Mouse (Mus musculus): Measurements from ENCODE around the gene Acss2.
A peak's percentile ranks its signal among the peaks of the same experiment; 100 is the strongest.
"Not testable (repeated sequence)": the region's sequence is repeated elsewhere in the genome, so short reads cannot be mapped to it uniquely, and the experiment has no call there.

The Acss2 gene

GRCm38 (mm10) chr2:155538463-155539057 lies 20.8 kb downstream of the Acss2 start:
- not testable (repeated sequence) for DNase-seq (ENCODE audit: low spot score in 2 of 2)

- DNase-seq (ENCODE audit: low spot score in 2 of 2), result no peak
Measured at GRCm38 (mm10) chr2:155539696-155540095, 21.9 kb downstream of the Acss2 start.

GRCm38 (mm10) chr2:155540822-155541458 lies 23.2 kb downstream of the Acss2 start:
- peak; percentile 6 to 12 for DNase-seq (ENCODE audit: low spot score in 2 of 2)

DNA sequence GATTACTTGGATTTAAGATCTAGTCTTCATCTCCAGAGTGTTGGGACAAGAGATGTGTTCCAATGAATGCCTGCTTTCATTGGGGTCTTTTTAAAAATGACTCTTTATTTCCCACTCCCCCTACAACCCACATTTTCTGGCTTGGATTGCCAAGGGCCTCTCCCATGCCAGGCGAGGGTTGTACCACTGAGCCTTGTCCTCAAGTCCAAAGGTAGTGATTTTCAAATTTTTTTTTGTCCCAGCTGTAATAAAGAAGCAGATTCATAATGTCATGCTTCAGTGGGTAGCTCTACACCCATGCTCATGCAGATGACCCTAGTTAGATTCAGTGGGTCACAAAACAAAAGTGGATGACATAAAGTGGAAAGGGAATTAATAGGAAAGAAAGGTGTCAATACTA lies 29.2 kb downstream of the Acss2 start:
- DNase-seq (ENCODE audit: low spot score in 2 of 2), result no peak

DNA sequence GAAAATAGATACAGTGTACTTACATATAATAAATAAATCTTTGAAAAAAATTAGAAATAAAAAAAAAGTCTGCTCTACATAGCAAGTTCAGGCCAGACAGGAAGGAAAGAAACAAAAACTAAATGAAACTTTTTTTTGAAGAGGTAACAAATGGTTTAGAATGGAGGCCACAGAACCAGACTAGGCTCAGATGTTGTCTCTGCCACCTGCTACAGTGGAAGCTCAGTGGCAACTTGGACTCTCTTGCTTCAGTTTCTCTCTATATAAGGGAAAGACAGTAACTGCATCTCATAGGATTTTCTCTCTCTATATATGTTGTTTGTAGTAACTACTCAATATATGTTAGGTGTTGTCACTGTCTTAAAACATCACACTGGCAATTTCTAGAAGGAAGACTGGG lies 34.6 kb downstream of the Acss2 start:
- no peak for DNase-seq (ENCODE audit: low spot score in 2 of 2)

- DNase-seq (ENCODE audit: low spot score in 2 of 2), result no peak
Measured at GRCm38 (mm10) chr2:155552949-155553354, 35.2 kb downstream of the Acss2 start.

GRCm38 (mm10) chr2:155554426-155554985 lies 36.8 kb downstream of the Acss2 start:
- no peak for DNase-seq (ENCODE audit: low spot score in 2 of 2)

DNA sequence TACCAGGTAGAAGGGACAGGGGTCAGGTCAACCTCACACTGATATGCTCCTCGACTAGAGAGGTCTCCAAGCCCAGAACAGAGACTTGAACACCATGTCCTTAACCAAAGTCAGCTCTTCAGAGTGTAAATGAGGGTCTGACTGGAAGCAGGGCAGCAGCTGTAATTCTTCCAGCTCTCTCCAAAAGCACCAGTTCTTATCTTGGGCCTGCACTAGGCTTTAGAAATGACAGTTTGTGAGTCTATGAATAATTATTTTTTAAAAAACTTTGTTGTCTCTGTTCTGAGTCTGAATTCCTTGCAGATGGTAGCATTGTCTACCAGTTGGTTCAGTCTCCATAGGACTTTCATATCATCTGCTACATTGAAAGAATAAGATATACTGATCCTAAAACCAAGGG lies 44.5 kb downstream of the Acss2 start:
- no peak for DNase-seq (ENCODE audit: low spot score in 2 of 2)

GRCm38 (mm10) chr2:155562934-155563333 lies 45.2 kb downstream of the Acss2 start:
- no peak for DNase-seq (ENCODE audit: low spot score in 2 of 2)

- no peak for DNase-seq (ENCODE audit: low spot score in 2 of 2)
Measured at GRCm38 (mm10) chr2:155567751-155568150, 50.0 kb downstream of the Acss2 start.

GRCm38 (mm10) chr2:155569223-155569807 lies 51.6 kb downstream of the Acss2 start:
- no peak for DNase-seq (ENCODE audit: low spot score in 2 of 2)

- no peak for DNase-seq (ENCODE audit: low spot score in 2 of 2)
Measured at GRCm38 (mm10) chr2:155573001-155573400, 55.3 kb downstream of the Acss2 start.

DNA sequence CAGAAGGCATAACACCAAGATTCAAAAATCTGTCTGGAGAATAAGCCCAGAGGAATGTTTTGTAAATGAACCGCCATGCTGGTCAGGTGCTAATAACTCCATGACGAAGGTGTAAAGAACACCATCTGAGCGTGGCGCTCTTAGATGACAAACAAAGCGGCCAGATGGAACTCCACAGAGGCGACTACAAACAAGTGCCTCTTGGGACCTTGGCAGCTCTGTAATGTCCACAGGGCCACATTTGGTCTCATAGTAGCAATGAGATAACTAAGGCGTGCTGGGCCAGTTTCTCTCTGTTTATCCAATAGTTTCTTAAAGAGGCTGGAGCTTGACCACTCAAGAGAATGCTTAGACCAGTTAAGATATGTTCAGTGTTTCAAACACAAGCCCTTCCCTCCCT lies 56.2 kb downstream of the Acss2 start:
- DNase-seq (ENCODE audit: low spot score in 2 of 2), result no peak

DNA sequence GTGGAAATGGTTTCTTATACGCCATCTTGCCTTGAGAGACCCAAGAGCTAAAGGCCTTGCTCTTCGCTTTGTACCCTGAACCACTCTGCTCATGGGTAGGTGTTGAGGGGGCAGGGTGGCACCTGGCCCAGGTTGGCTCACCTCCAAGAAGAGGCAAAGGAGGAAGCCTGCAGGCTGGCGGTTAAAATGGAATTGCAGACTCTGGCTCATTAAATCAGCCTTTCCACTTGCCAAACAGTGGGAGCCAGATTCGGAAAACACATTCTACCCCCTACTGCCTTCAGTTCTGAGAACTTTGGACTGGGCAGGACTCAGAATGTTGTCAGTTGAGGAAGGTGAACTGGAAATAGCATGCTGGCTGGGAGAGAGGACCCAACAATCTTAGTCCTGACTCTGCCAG lies 57.0 kb downstream of the Acss2 start:
- peak in 1 of 2 experiments; percentile 13 for DNase-seq (ENCODE audit: low spot score in 2 of 2)

- no peak for DNase-seq (ENCODE audit: low spot score in 2 of 2)
Measured at GRCm38 (mm10) chr2:155576656-155577055, 58.9 kb downstream of the Acss2 start.

GRCm38 (mm10) chr2:155580331-155580730 lies 62.6 kb downstream of the Acss2 start:
- no peak for DNase-seq (ENCODE audit: low spot score in 2 of 2)

- DNase-seq (ENCODE audit: low spot score in 2 of 2), result no peak
Measured at GRCm38 (mm10) chr2:155582384-155582995, 64.7 kb downstream of the Acss2 start.

- DNase-seq (ENCODE audit: low spot score in 2 of 2), result no peak
Measured at GRCm38 (mm10) chr2:155582996-155583395, 65.2 kb downstream of the Acss2 start.

- peak; percentile 55 to 69 for DNase-seq (ENCODE audit: low spot score in 2 of 2)
Measured at GRCm38 (mm10) chr2:155583927-155584530, 66.3 kb downstream of the Acss2 start.

GRCm38 (mm10) chr2:155585082-155585481 lies 67.3 kb downstream of the Acss2 start:
- DNase-seq (ENCODE audit: low spot score in 2 of 2), result no peak

DNA sequence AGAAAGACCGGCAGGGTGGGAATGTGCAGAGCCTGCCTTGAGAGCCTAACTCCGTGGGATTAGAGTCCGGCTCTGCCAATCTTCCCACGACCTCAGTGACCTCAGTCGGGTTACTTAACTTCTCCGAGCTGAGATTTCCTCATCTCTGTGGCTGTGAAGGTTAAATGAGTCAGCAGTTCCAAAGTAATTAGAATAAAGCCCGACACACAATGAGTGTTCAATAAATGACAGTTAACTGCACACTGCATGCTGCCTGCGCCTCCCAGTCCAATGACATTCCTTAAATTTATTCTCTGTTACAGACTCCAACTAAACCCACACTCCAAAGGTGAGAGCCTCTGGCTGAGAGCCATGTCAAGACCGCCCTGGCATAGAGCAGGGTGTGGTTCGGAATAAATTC lies 67.7 kb downstream of the Acss2 start:
- no peak for DNase-seq (ENCODE audit: low spot score in 2 of 2)

DNA sequence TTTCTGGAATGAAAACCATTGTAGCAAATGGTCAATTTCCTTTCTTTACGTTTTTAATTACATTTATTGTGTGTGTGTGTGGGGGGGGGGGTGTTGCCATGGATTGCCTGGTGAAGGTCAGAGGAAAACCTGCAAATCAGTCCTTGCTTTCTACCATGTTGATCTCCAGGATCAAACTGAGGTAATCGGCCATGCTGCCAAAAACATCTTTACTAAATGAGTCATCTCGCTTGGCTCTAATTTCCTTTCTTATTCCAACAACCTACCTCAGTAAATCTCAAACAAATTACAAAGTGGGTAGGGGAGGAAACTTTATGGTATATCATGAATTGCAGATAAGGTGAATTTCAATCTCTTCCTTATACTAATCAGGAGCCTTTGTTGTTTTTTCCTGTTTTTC lies 70.4 kb downstream of the Acss2 start:
- DNase-seq (ENCODE audit: low spot score in 2 of 2), result no peak
